24 mouse cellular contexts compared by ENCODE assay signal in the genomic region with DNA sequence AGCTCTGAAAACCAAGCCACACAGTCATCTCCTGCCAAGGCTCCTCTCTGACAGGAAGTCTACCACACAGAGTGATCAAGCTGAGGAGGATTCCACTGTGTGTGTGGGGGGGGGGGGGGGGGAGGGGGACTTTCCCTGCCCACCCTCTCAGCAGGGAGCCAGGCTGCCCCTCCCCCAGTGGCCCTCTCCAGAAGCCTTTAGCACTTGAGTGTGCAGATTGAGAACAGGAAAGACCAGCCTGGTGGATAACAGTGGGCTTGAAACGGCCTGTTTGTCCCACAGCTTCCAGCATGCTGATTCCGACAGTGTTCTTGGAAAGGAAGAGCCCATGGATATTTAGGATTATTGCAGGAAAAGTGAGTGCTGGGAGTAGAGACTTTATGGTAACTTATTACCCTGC. TPM values are rescaled to one million over a fixed set of nuclear protein-coding genes. Genes with fewer than 3 reads are reported as not detected.
DNase-seq lines count a peak whose midpoint lies in the region.
"Had no signal": no experiment of that assay in that cellular context is flagged by ENCODE, and none has a peak within 500 bp of the region (broad histone marks: within the 10 kb centered on the region; RNA-seq: fewer than 3 reads in every experiment).

No protein-coding gene starts in this region.

- intact Hi-C loops in left cerebral cortex, postnatal 4 days (cut with DNase I) = no loop called here

- peak; percentile 8 for DNase-seq in left cerebral cortex, postnatal 4 days
- no peak for DNase-seq in left cerebral cortex, adult 8-10 months (ENCODE audit: low spot score in 2 of 2)
- DNase-seq in retina, postnatal 1 day = peak; percentile 6
- DNase-seq in retina, embryonic 14.5 days (ENCODE audit: low spot score) = no peak
- peak; percentile 10 for DNase-seq in embryo, embryonic 9.5 days (ENCODE audit: extremely low spot score)
- no peak for DNase-seq in spleen, postnatal 36 days (ENCODE audit: low spot score in 2 of 2)
- no peak for DNase-seq in kidney, adult 9 months
- DNase-seq: adrenal gland, adult 2 months; B cell, adult 2 months; cerebellum, adult 11 months; cerebellum, postnatal 36 days; kidney, postnatal 36 days; liver, postnatal 0 days; thymus, adult 2 months had no signal

RNA-seq across cellular contexts. Expression of a gene that starts 5.3 kb away (rescaled TPM):
- not detected for total RNA-seq in left cerebral cortex, postnatal 4 days (2021)
- total RNA-seq in left cerebral cortex, adult 8-10 months (2022) = not detected
- total RNA-seq: adrenal gland, adult 2 months; adrenal gland, postnatal 4 days; CH12.LX; G1E; gastrocnemius, adult 8-10 months; hindbrain, postnatal 0 days; left cerebral cortex, adult 18-20 months; left cerebral cortex, postnatal 36 days; liver, adult 2 months; megakaryocyte progenitor cell, adult 5-6 weeks; midbrain, postnatal 0 days had no signal

RNA-seq across cellular contexts. Expression of a gene that starts 12.9 kb away (rescaled TPM):
- total RNA-seq in left cerebral cortex, postnatal 4 days (2021) = not detected
- not detected for total RNA-seq in left cerebral cortex, adult 8-10 months (2022)
- total RNA-seq: adrenal gland, adult 2 months; adrenal gland, postnatal 4 days; CH12.LX; G1E; gastrocnemius, adult 8-10 months; hindbrain, postnatal 0 days; left cerebral cortex, adult 18-20 months; left cerebral cortex, postnatal 36 days; liver, adult 2 months; megakaryocyte progenitor cell, adult 5-6 weeks; midbrain, postnatal 0 days had no signal

RNA-seq across cellular contexts. Expression of a gene that starts 16.4 kb away (rescaled TPM):
- total RNA-seq in left cerebral cortex, postnatal 4 days (2021) = not detected
- not detected for total RNA-seq in left cerebral cortex, adult 8-10 months (2022)
- total RNA-seq: adrenal gland, adult 2 months; adrenal gland, postnatal 4 days; CH12.LX; G1E; gastrocnemius, adult 8-10 months; hindbrain, postnatal 0 days; left cerebral cortex, adult 18-20 months; left cerebral cortex, postnatal 36 days; liver, adult 2 months; megakaryocyte progenitor cell, adult 5-6 weeks; midbrain, postnatal 0 days had no signal

RNA-seq across cellular contexts. Expression of a gene that starts 23.4 kb away (rescaled TPM):
- total RNA-seq in left cerebral cortex, postnatal 4 days (2021) = not detected
- not detected for total RNA-seq in left cerebral cortex, adult 8-10 months (2022)
- total RNA-seq: adrenal gland, adult 2 months; adrenal gland, postnatal 4 days; CH12.LX; G1E; gastrocnemius, adult 8-10 months; hindbrain, postnatal 0 days; left cerebral cortex, adult 18-20 months; left cerebral cortex, postnatal 36 days; liver, adult 2 months; megakaryocyte progenitor cell, adult 5-6 weeks; midbrain, postnatal 0 days had no signal

RNA-seq across cellular contexts. Expression of a gene that starts 33.6 kb away (rescaled TPM):
- not detected for total RNA-seq in left cerebral cortex, postnatal 4 days (2021)
- total RNA-seq in left cerebral cortex, adult 8-10 months (2022) = not detected
- total RNA-seq: adrenal gland, adult 2 months; adrenal gland, postnatal 4 days; CH12.LX; G1E; gastrocnemius, adult 8-10 months; hindbrain, postnatal 0 days; left cerebral cortex, adult 18-20 months; left cerebral cortex, postnatal 36 days; liver, adult 2 months; megakaryocyte progenitor cell, adult 5-6 weeks; midbrain, postnatal 0 days had no signal

Comparison
In these comparisons a context has a peak if more than half of its experiments do, and no peak if none do; other contexts are left out.
1. DNase-seq: peak in left cerebral cortex, postnatal 4 days (single experiment), retina, postnatal 1 day (single experiment) and embryo, embryonic 9.5 days (single experiment); none in left cerebral cortex, adult 8-10 months (0 of 2), retina, embryonic 14.5 days (single experiment), spleen, postnatal 36 days (0 of 2) and kidney, adult 9 months (single experiment).